Mouse (Mus musculus) ES-Bruce4 (cell line): Measurements from ENCODE around the gene Tspan6.

Experiments
- CTCF ChIP-seq: IDR thresholded peaks from one replicate; pipeline ENCODE4 v1.8.1; 2011; ENCODE audit warnings: low read depth, low read length
- POLR2A ChIP-seq: IDR thresholded peaks from one replicate; pipeline ENCODE4 v1.8.1; 2011; ENCODE audit warnings: low read length; ENCODE audit not compliant: insufficient read depth

GRCm38 (mm10) chrX:133931302-133932013 is 33.2 kb upstream of the Tspan6 start:
- TF ChIP-seq CTCF (no peak), POLR2A (no peak)
